Mouse (Mus musculus) ovary, postnatal 36 days (tissue): ENCODE measurements around the gene Sirt2.

ENCODE experiments used
- DNase-seq: peaks from one replicate; pipeline ENCODE4 v3.0.0; 2022; ENCODE audit warnings: low spot score, mixed read lengths

The Sirt2 gene

GRCm38 (mm10) chr7:28766910-28767309 lies 375 bp downstream of the Sirt2 start:
- no peak for DNase-seq

- DNase-seq = no peak
These were observed 979 bp downstream of the Sirt2 start, which contains the start of gene Nfkbib for GRCm38 (mm10) chr7:28767462-28767965. TSS of gene Nfkbib (minus strand) at chr7:28767512.

GRCm38 (mm10) chr7:28769414-28769958 lies 3.0 kb downstream of the Sirt2 start:
- DNase-seq = no peak

GRCm38 (mm10) chr7:28770309-28770708 lies 3.8 kb downstream of the Sirt2 start:
- no peak for DNase-seq

- peak; percentile 25 for DNase-seq
These were observed 5.3 kb downstream of the Sirt2 start for GRCm38 (mm10) chr7:28771867-28772266.

- DNase-seq = no peak
These were observed 6.6 kb downstream of the Sirt2 start for GRCm38 (mm10) chr7:28773163-28773562.

GRCm38 (mm10) chr7:28774164-28774563 lies 7.6 kb downstream of the Sirt2 start:
- no peak for DNase-seq

- DNase-seq = no peak
These were observed 8.6 kb downstream of the Sirt2 start for GRCm38 (mm10) chr7:28775129-28775528.

GRCm38 (mm10) chr7:28778825-28779224 lies 12.3 kb downstream of the Sirt2 start:
- no peak for DNase-seq

- DNase-seq = peak; percentile 74
These were observed 13.6 kb downstream of the Sirt2 start for GRCm38 (mm10) chr7:28780067-28780658.

GRCm38 (mm10) chr7:28780857-28781256 lies 14.3 kb downstream of the Sirt2 start:
- no peak for DNase-seq

GRCm38 (mm10) chr7:28781261-28781663 lies 14.7 kb downstream of the Sirt2 start:
- no peak for DNase-seq

- no peak for DNase-seq
These were observed 18.6 kb downstream of the Sirt2 start for GRCm38 (mm10) chr7:28785161-28785560.

GRCm38 (mm10) chr7:28787884-28788283 lies 21.3 kb downstream of the Sirt2 start:
- no peak for DNase-seq

- DNase-seq = no peak
These were observed 22.0 kb downstream of the Sirt2 start, which contains the start of gene Rinl for GRCm38 (mm10) chr7:28788307-28789195. TSS of gene Rinl (plus strand) at chr7:28788969.

GRCm38 (mm10) chr7:28789235-28789634 lies 22.7 kb downstream of the Sirt2 start:
- DNase-seq = no peak

GRCm38 (mm10) chr7:28790066-28790806 lies 23.7 kb downstream of the Sirt2 start:
- no peak for DNase-seq

- DNase-seq = no peak
These were observed 25.2 kb downstream of the Sirt2 start for GRCm38 (mm10) chr7:28791706-28792105.

- no peak for DNase-seq
These were observed 26.1 kb downstream of the Sirt2 start for GRCm38 (mm10) chr7:28792391-28793185.

- DNase-seq = no peak
These were observed 27.3 kb downstream of the Sirt2 start for GRCm38 (mm10) chr7:28793834-28794233.

- no peak for DNase-seq
These were observed 28.0 kb downstream of the Sirt2 start for GRCm38 (mm10) chr7:28794496-28794895.
